Mouse (Mus musculus) MEL (cell line): Measurements from ENCODE around the gene Eif2a. TPM values are rescaled to one million over a fixed set of nuclear protein-coding genes. Genes with fewer than 3 reads are reported as not detected.

ENCODE experiments used
- DNase-seq: peaks from one replicate; pipeline ENCODE4 v3.0.0; 2011; ENCODE audit warnings: low read depth, low spot score
- H3K27ac ChIP-seq: 2 replicates; pipeline ENCODE4 v1.5.1; 2012; ENCODE audit warnings: low read depth, mild to moderate bottlenecking, control low read depth, low read length, moderate library complexity; ENCODE audit not compliant: control insufficient read depth
- H3K27me3 ChIP-seq, 2 experiments: fragments of 150-350 bp in 1 of 2; sonication (generic) in 1 of 2; 2 replicates each; pipeline ENCODE4 v1.6.1; 2012; ENCODE audit warnings: low read length in 2 of 2, mild to moderate bottlenecking in 2 of 2, improper control_type of control experiment in 1 of 2, moderate library complexity in 1 of 2; ENCODE audit not compliant: insufficient read depth in 2 of 2, control insufficient read depth in 1 of 2
- H3K36me3 ChIP-seq, 2 experiments: 2 replicates each; pipeline ENCODE4 v1.6.1; 2012 to 2014; ENCODE audit warnings: low read length in 2 of 2, improper control_type of control experiment in 1 of 2, inconsistent platforms in 1 of 2, mild to moderate bottlenecking in 1 of 2; ENCODE audit not compliant: insufficient read depth in 2 of 2, control insufficient read depth in 1 of 2
- H3K4me1 ChIP-seq, 2 experiments: fragments of 150-350 bp in 1 of 2; sonication (generic) in 1 of 2; 2 replicates each; pipeline ENCODE4 v1.6.1; 2012; ENCODE audit warnings: low read length in 2 of 2, improper control_type of control experiment in 1 of 2, mild to moderate bottlenecking in 1 of 2; ENCODE audit not compliant: insufficient read depth in 2 of 2, control insufficient read depth in 1 of 2
- H3K4me3 ChIP-seq, 2 experiments: fragments of 150-350 bp in 1 of 2; sonication (generic) in 1 of 2; 2 replicates each; pipeline ENCODE4 v1.5.1; 2012; ENCODE audit warnings: low read depth in 2 of 2, low read length in 2 of 2, mild to moderate bottlenecking in 2 of 2, moderate library complexity in 2 of 2, control low read depth in 1 of 2, improper control_type of control experiment in 1 of 2; ENCODE audit not compliant: control insufficient read depth in 1 of 2, insufficient read depth in 1 of 2
- H3K79me2 ChIP-seq: 2 replicates; pipeline ENCODE4 v1.6.1; 2012; ENCODE audit warnings: mild to moderate bottlenecking, low read length, moderate library complexity; ENCODE audit not compliant: control insufficient read depth, poor library complexity, insufficient read depth
- H3K9ac ChIP-seq: 2 replicates; pipeline ENCODE4 v1.6.1; 2012; ENCODE audit warnings: low read depth, mild to moderate bottlenecking, control low read depth, low read length, moderate library complexity; ENCODE audit not compliant: control insufficient read depth, poor library complexity, severe bottlenecking
- H3K9me3 ChIP-seq: fragments of 150-350 bp; sonication (generic); replicated peaks from 2 replicates; pipeline ENCODE4 v1.6.1; 2012; ENCODE audit warnings: mild to moderate bottlenecking, low read length, improper control_type of control experiment, moderate library complexity; ENCODE audit not compliant: insufficient read depth
- CHD2 ChIP-seq: IDR thresholded peaks from 2 replicates; pipeline ENCODE4 v1.6.1; 2011; ENCODE audit warnings: low read length, improper control_type of control experiment
- CTCF ChIP-seq, 3 experiments: IDR thresholded peaks in 2 of 3; conservative IDR thresholded peaks in 1 of 3; 2 replicates each; pipeline ENCODE4 v1.5.1; 2011 to 2012; ENCODE audit warnings: low read length in 3 of 3, low read depth in 2 of 3, mild to moderate bottlenecking in 2 of 3, improper control_type of control experiment in 1 of 3, inconsistent platforms in 1 of 3, mixed read lengths in 1 of 3, moderate library complexity in 1 of 3; ENCODE audit not compliant: control insufficient read depth in 1 of 3, insufficient read depth in 1 of 3, poor library complexity in 1 of 3, severe bottlenecking in 1 of 3
- GATA1 ChIP-seq: IDR thresholded peaks from 2 replicates; pipeline ENCODE4 v1.6.1; 2011; ENCODE audit warnings: low read depth, low read length, improper control_type of control experiment
- KAT2A ChIP-seq: conservative IDR thresholded peaks from 2 replicates; pipeline ENCODE4 v1.6.1; 2012; ENCODE audit warnings: low read depth, low read length, improper control_type of control experiment, inconsistent platforms
- MAFK ChIP-seq: IDR thresholded peaks from 2 replicates; pipeline ENCODE4 v1.6.1; 2011; ENCODE audit warnings: low read depth, mild to moderate bottlenecking, low read length, improper control_type of control experiment, borderline replicate concordance
- MAZ ChIP-seq: IDR thresholded peaks from 2 replicates; pipeline ENCODE4 v1.6.1; 2012; ENCODE audit warnings: low read depth, mild to moderate bottlenecking, inconsistent platforms, low read length, improper control_type of control experiment
- MEF2A ChIP-seq: IDR thresholded peaks from 2 replicates; pipeline ENCODE4 v1.6.1; 2014; ENCODE audit warnings: low read depth, mild to moderate bottlenecking, inconsistent platforms, low read length, improper control_type of control experiment; ENCODE audit not compliant: poor library complexity, insufficient replicate concordance, severe bottlenecking; ENCODE audit errors: extremely low read depth
- MXI1 ChIP-seq: IDR thresholded peaks from 2 replicates; pipeline ENCODE4 v1.6.1; 2011; ENCODE audit warnings: mild to moderate bottlenecking, low read depth, low read length, improper control_type of control experiment
- MYC ChIP-seq: IDR thresholded peaks from 2 replicates; pipeline ENCODE4 v1.6.1; 2011; ENCODE audit warnings: low read depth, mild to moderate bottlenecking, low read length, improper control_type of control experiment, moderate library complexity
- NELFE ChIP-seq: IDR thresholded peaks from 2 replicates; pipeline ENCODE4 v1.6.1; 2011; ENCODE audit warnings: low read depth, low read length, improper control_type of control experiment
- NRF1 ChIP-seq: IDR thresholded peaks from 2 replicates; pipeline ENCODE4 v1.6.1; 2014; ENCODE audit warnings: low read depth, mild to moderate bottlenecking, inconsistent platforms, low read length, improper control_type of control experiment, moderate library complexity; ENCODE audit not compliant: poor library complexity, insufficient read depth, severe bottlenecking
- RAD21 ChIP-seq: IDR thresholded peaks from 2 replicates; pipeline ENCODE4 v1.6.1; 2011; ENCODE audit warnings: mild to moderate bottlenecking, low read depth, low read length, improper control_type of control experiment
- RCOR1 ChIP-seq: IDR thresholded peaks from 2 replicates; pipeline ENCODE4 v1.6.1; 2012; ENCODE audit warnings: low read depth, mild to moderate bottlenecking, inconsistent platforms, low read length, improper control_type of control experiment
- SIN3A ChIP-seq: IDR thresholded peaks from 2 replicates; pipeline ENCODE4 v1.6.1; 2012; ENCODE audit warnings: low read length, improper control_type of control experiment, inconsistent platforms
- SMC3 ChIP-seq: IDR thresholded peaks from 2 replicates; pipeline ENCODE4 v1.6.1; 2011; ENCODE audit warnings: low read depth, low read length, improper control_type of control experiment
- TAL1 ChIP-seq: IDR thresholded peaks from 2 replicates; pipeline ENCODE4 v1.6.1; 2012; ENCODE audit warnings: mild to moderate bottlenecking, inconsistent platforms, low read length, moderate library complexity, mixed read lengths
- TBP ChIP-seq: IDR thresholded peaks from 2 replicates; pipeline ENCODE4 v1.8.0; 2011; ENCODE audit warnings: low read depth, low read length, improper control_type of control experiment
- TCF12 ChIP-seq: IDR thresholded peaks from 2 replicates; pipeline ENCODE4 v1.6.1; 2014; ENCODE audit warnings: low read depth, mild to moderate bottlenecking, inconsistent platforms, low read length, improper control_type of control experiment, moderate library complexity
- UBTF ChIP-seq: IDR thresholded peaks from 2 replicates; pipeline ENCODE4 v1.6.1; 2012; ENCODE audit warnings: low read depth, mild to moderate bottlenecking, inconsistent platforms, low read length, improper control_type of control experiment, moderate library complexity, borderline replicate concordance; ENCODE audit not compliant: insufficient read depth
- USF2 ChIP-seq, 2 experiments: IDR thresholded peaks; 2 replicates each; pipeline ENCODE4 v1.6.1; 2011 to 2012; ENCODE audit warnings: improper control_type of control experiment in 2 of 2, low read length in 2 of 2, borderline replicate concordance in 1 of 2, inconsistent platforms in 1 of 2, low read depth in 1 of 2, mild to moderate bottlenecking in 1 of 2; ENCODE audit not compliant: insufficient read depth in 1 of 2
- ZC3H11A ChIP-seq: IDR thresholded peaks from 2 replicates; pipeline ENCODE4 v1.6.1; 2012; ENCODE audit warnings: low read depth, mild to moderate bottlenecking, inconsistent platforms, low read length, improper control_type of control experiment
- ZMIZ1 ChIP-seq: IDR thresholded peaks from 2 replicates; pipeline ENCODE4 v1.6.1; 2012; ENCODE audit warnings: low read depth, mild to moderate bottlenecking, inconsistent platforms, low read length, improper control_type of control experiment, moderate library complexity
- ZNF384 ChIP-seq: IDR thresholded peaks from 2 replicates; pipeline ENCODE4 v1.6.1; 2012; ENCODE audit warnings: low read depth, mild to moderate bottlenecking, inconsistent platforms, low read length, improper control_type of control experiment
- polyA plus RNA-seq, 2 experiments: library from polyadenylated mRNA; stranded (reverse) in 1 of 2; unstranded in 1 of 2; fragments of >175 nt in 1 of 2; fragments of >200 nt in 1 of 2; gene quantifications; 2 replicates each; pipeline versions ENCODE4 v1.2.1 to v1.2.4; 2012; ENCODE audit warnings: low replicate concordance in 2 of 2, low read depth in 1 of 2; ENCODE audit not compliant: insufficient read length in 2 of 2, insufficient read depth in 1 of 2, missing spikeins in 1 of 2
- total RNA-seq: library from RNA; depleted of rRNA; stranded (reverse); fragments of 300-350 nt; gene quantifications from 2 replicates; pipeline ENCODE4 v1.2.3, GENCODE M21; 2012

The Eif2a gene
- total and polyA plus RNA-seq, 3 experiments: 67.3 to 192 (median 70.2) TPM

DNA sequence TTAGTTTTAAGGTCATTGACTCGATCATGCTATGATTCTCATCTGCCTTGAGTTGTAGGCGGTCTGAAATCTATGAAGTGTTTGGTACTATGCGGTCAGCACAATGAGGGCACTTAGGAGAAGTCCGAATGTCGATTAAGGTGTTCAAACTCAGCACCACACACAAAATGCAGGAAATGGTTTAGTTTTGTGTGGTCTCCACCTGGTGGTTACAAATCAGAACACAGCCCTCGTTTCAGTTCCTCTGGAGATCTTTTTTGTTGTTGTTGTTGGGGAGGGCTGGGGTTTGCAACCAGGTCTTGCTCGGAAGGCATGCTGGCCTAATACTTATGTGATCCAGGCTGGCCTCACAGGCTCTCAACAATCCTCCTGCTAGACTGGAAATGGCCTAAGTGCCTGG, 34.8 kb upstream of the Eif2a start:
- Histone ChIP-seq H3K4me1 (peaks cover 0 to 2% of the 10 kb centered on the region in 2 experiments; a peak in 1 of 4 replicates), H3K4me3 (no peak overlapping the region), H3K27ac (no peak overlapping the region), H3K9ac (no peak overlapping the region), H3K36me3 (no peaks in the 10 kb centered on the region; a peak in 1 of 4 replicates), H3K27me3 (peaks cover 0 to 1% of the 10 kb centered on the region in 2 experiments; a peak in 1 of 4 replicates), H3K79me2 (no peaks in the 10 kb centered on the region), H3K9me3 (no peaks in the 10 kb centered on the region)
- DNase-seq: peak; percentile 56
- TF ChIP-seq MAFK (no peak), RAD21 (peak; percentile 64), SMC3 (peak; percentile 69), CTCF (IDR thresholded peaks at IDR 0.05 in 2 of 3, conservative IDR thresholded peaks at IDR 0.05 in 1 of 3; ENCODE audit: control insufficient read depth in 1 of 3, insufficient read depth in 1 of 3, low read depth in 2 of 3, low read length in 3 of 3, poor library complexity in 1 of 3, severe bottlenecking in 1 of 3) (peak; percentile 10 to 64 (median 48); a peak in 4 of 6 replicates), ZC3H11A (peak; percentile 14; the same call in 1 of the 2 replicates)

DNA sequence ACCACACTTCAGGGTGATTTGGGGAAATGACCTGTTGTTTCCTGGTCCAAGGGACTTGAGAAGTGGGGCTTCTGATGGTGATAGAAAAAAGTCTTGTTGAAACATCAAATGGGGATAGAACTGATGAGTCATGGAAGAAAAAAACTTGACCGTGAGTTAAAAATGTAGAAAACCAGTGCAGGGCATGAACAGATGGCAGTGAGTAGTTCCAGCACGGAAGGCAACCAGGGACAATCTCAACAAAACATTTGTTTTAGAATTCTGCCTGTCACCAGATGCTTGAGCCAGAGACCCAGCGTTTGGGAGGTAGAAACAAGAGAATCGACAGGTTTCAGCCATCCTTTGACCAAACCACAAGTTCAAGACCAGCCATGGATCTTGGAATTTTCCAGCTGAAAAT, 32.0 kb upstream of the Eif2a start:
- H3K27me3 ChIP-seq: peaks cover 0 to 1% of the 10 kb centered on the region in 2 experiments; a peak in 1 of 4 replicates
- no peaks in the 10 kb centered on the region for H3K36me3 ChIP-seq
- no peaks in the 10 kb centered on the region for H3K79me2 ChIP-seq
- H3K27ac ChIP-seq: no peak overlapping the region
- H3K9me3 ChIP-seq: no peaks in the 10 kb centered on the region
- TF ChIP-seq NELFE (no peak), CTCF (IDR thresholded peaks at IDR 0.05 in 2 of 3, conservative IDR thresholded peaks at IDR 0.05 in 1 of 3; ENCODE audit: control insufficient read depth in 1 of 3, insufficient read depth in 1 of 3, low read depth in 2 of 3, low read length in 3 of 3, poor library complexity in 1 of 3, severe bottlenecking in 1 of 3) (no peak), SIN3A (no peak), USF2 (IDR thresholded peaks at IDR 0.05; ENCODE audit: borderline replicate concordance in 1 of 2, insufficient read depth in 1 of 2, low read depth in 1 of 2, low read length in 2 of 2) (no peak), ZMIZ1 (no peak), MYC (no peak), CHD2 (no peak), RCOR1 (no peak), ZC3H11A (no peak), ZNF384 (no peak)
- H3K4me1 ChIP-seq: no peaks in the 10 kb centered on the region
- no peak overlapping the region for H3K4me3 ChIP-seq
- no peak overlapping the region for H3K9ac ChIP-seq
- no peak for DNase-seq

DNA sequence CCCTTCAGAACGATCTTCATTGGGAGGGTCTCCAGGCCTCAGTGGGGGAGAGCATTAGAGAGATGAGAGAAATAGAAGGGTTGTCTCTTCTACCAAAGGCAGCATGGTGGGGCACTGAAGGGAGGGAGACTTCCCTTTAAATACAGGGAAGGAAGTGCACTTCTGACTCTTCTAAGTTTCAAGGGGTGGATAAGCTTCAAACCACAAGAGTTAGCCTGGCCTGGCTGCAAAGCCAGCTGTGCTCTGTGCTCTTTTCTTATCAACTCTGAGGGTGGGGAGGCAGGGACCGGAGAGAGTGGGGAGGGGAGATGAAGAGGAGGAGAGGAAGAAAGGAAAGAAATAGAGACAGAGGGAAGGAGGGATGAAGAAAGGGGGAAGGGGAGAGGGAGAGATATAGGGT, 23.7 kb upstream of the Eif2a start:
- H3K36me3 ChIP-seq: peaks cover 0 to 20% of the 10 kb centered on the region in 2 experiments; a peak in 2 of 4 replicates
- no peaks in the 10 kb centered on the region for H3K79me2 ChIP-seq
- peak overlapping the region; percentile 35 for H3K9ac ChIP-seq
- H3K27me3 ChIP-seq: no peaks in the 10 kb centered on the region
- peak overlapping the region; percentile 70 for H3K27ac ChIP-seq
- H3K4me3 ChIP-seq: peak overlapping the region in 1 of 2 experiments; percentile 20; a peak in 2 of 4 replicates
- H3K9me3 ChIP-seq: no peaks in the 10 kb centered on the region
- peaks cover 5 to 9% of the 10 kb centered on the region in 2 experiments for H3K4me1 ChIP-seq
- peak; percentile 88 for DNase-seq
- TF ChIP-seq KAT2A: no peak
- 0 out of 2 replicates have a peak, but pooled peaks have one; percentile 47 for TF ChIP-seq TBP
- no peak for TF ChIP-seq MEF2A
- no peak for TF ChIP-seq ZNF384
- TF ChIP-seq MYC: peak; percentile 77
- TF ChIP-seq UBTF: no peak
- TF ChIP-seq NRF1: no peak
- peak; percentile 79 for TF ChIP-seq TCF12
- peak; percentile 36; the same call in 1 of the 2 replicates for TF ChIP-seq TAL1
- TF ChIP-seq RCOR1: peak; percentile 52; the same call in 1 of the 2 replicates
- TF ChIP-seq SIN3A: peak; percentile 74
- TF ChIP-seq MAZ: peak; percentile 96
- TF ChIP-seq GATA1: peak; percentile 78
- peak; percentile 73; the same call in 1 of the 2 replicates for TF ChIP-seq MXI1
- TF ChIP-seq USF2 (IDR thresholded peaks at IDR 0.05; ENCODE audit: borderline replicate concordance in 1 of 2, insufficient read depth in 1 of 2, low read depth in 1 of 2, low read length in 2 of 2): no peak
